ENCODE assay signal across 9 mouse cellular contexts in the genomic region with DNA sequence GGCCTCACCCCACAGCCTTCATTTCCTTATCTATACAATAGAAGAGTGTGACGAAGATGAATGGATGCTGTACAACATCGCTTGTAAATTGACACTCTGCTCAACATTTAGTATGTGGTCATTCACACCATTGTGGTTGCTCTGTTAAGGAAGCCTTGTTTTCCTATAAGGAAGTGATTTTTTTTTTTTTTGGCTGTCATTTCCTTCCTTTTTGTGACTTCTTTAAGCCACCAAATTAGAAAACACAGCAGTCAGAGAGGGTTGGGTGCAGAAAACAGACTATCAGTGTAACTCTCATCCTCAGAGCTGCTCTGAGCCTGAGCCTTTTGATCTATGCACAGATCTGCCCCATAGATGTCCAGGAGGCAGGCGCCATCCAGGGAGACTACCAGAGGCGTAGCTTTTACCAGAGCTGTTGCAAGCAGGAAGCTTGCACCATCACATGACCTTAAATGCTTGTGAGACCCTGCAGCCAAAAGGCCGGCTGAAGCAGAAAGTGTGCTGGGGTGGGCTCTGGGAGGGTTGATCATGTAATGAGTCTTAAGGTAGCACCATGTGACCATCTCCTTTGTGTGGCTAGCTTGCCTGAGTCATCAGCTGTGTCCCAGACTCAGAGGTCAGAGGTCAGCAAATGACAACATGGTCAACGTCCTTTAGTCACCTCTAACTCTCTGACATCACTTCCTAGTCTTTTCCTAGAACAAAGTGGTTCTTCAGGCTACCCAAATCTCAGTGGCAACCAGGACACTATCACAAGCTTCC. TPM values are rescaled to one million over a fixed set of nuclear protein-coding genes. Genes with fewer than 3 reads are reported as not detected.
DNase-seq lines count a peak whose midpoint lies in the region; ATAC-seq lines count a peak whose summit lies in the region.
"Had no signal": no experiment of that assay in that cellular context is flagged by ENCODE, and none has a peak within 500 bp of the region (broad histone marks: within the 10 kb centered on the region; RNA-seq: fewer than 3 reads in every experiment).

No protein-coding gene starts in this region.

- no peak for DNase-seq in kidney, adult 9 months
- DNase-seq in CD8-positive naive resting alpha-beta T cell, adult 2 months (ENCODE audit: low read depth in 2 of 2, low spot score in 2 of 2) = peak; percentile 13 to 26
- DNase-seq in embryo, embryonic 10 days (ENCODE audit: low spot score) = peak; percentile 55
- no peak for DNase-seq in ovary, adult 18-20 months (ENCODE audit: low spot score)
- no peak for DNase-seq in spleen, adult 18-20 months
- DNase-seq: kidney, adult 18-20 months; retina, postnatal 1 day had no signal

- H3K9ac ChIP-seq in kidney, embryonic 16.5 days (replicated peaks; ENCODE audit: low read length) = no peak overlapping the region

- no peak overlapping the region for H3K4me3 ChIP-seq in kidney, embryonic 16.5 days (ENCODE audit: low read length)
- peak overlapping the region; percentile 81 for H3K4me3 ChIP-seq in megakaryocyte, embryonic 14.5 days (replicated peaks)

- peaks cover 14% of the 10 kb centered on the region; the same call in 1 of the 2 replicates for H3K4me1 ChIP-seq in kidney, embryonic 16.5 days (ENCODE audit: insufficient read depth, low read length)
- peaks cover 73% of the 10 kb centered on the region for H3K4me1 ChIP-seq in megakaryocyte, embryonic 14.5 days

- peak overlapping the region; percentile 71 for H3K27ac ChIP-seq in kidney, embryonic 16.5 days (ENCODE audit: low read length)

- peak; percentile 53 for ATAC-seq in kidney, embryonic 16.5 days (ENCODE audit: low FRiP score, low TSS enrichment)

- 0 out of 2 replicates have a peak, but pooled peaks cover 4% of the 10 kb centered on the region for H3K36me3 ChIP-seq in kidney, embryonic 16.5 days (ENCODE audit: insufficient read depth, low read length)
- peaks cover 50% of the 10 kb centered on the region for H3K36me3 ChIP-seq in megakaryocyte, embryonic 14.5 days (replicated peaks; ENCODE audit: low read length)

- H3K4me2 ChIP-seq in kidney, embryonic 16.5 days (replicated peaks; ENCODE audit: low read depth, low read length) = no peak overlapping the region

- WGBS in kidney, embryonic 16.5 days = 53% methylated on average over 6 of the region's 6 CpGs

- H3K9me3 ChIP-seq in kidney, embryonic 16.5 days (ENCODE audit: low read length) = peaks cover 4% of the 10 kb centered on the region; the same call in 1 of the 2 replicates
- H3K9me3 ChIP-seq in megakaryocyte, embryonic 14.5 days = peaks cover 10% of the 10 kb centered on the region

- H3K27me3 ChIP-seq in kidney, embryonic 16.5 days (ENCODE audit: insufficient read depth, low read length) = no peaks in the 10 kb centered on the region
- no peaks in the 10 kb centered on the region for H3K27me3 ChIP-seq in megakaryocyte, embryonic 14.5 days (replicated peaks)

RNA-seq across cellular contexts. Expression of a gene that starts 9.2 kb away (rescaled TPM):
- 3.0 and 3.8 TPM in 2 replicates for polyA plus RNA-seq in kidney, embryonic 16.5 days (2015; fragmentation: Nextera tagmentation; extraction: Ambion mirVana)
- 3.8 and 5.2 TPM in 2 replicates for polyA plus RNA-seq in megakaryocyte, embryonic 14.5 days (2012; ENCODE audit: insufficient read depth, low replicate concordance)

Comparison
In these comparisons a context has a peak if more than half of its experiments do, and no peak if none do; other contexts are left out.
1. DNase-seq: peak in CD8-positive naive resting alpha-beta T cell, adult 2 months (2 of 2) and embryo, embryonic 10 days (single experiment); none in kidney, adult 9 months (single experiment), ovary, adult 18-20 months (single experiment) and spleen, adult 18-20 months (0 of 2).